Mouse (Mus musculus): ENCODE results near the gene Vkorc1l1. TPM values are rescaled to one million over a fixed set of nuclear protein-coding genes. Genes with fewer than 3 reads are reported as not detected.
"Not testable (repeated sequence)": the region's sequence is repeated elsewhere in the genome, so short reads cannot be mapped to it uniquely, and the experiment has no call there.

The Vkorc1l1 gene
- total and polyA plus RNA-seq, 3 experiments, result 21.6 to 122 (median 90.2) TPM

DNA sequence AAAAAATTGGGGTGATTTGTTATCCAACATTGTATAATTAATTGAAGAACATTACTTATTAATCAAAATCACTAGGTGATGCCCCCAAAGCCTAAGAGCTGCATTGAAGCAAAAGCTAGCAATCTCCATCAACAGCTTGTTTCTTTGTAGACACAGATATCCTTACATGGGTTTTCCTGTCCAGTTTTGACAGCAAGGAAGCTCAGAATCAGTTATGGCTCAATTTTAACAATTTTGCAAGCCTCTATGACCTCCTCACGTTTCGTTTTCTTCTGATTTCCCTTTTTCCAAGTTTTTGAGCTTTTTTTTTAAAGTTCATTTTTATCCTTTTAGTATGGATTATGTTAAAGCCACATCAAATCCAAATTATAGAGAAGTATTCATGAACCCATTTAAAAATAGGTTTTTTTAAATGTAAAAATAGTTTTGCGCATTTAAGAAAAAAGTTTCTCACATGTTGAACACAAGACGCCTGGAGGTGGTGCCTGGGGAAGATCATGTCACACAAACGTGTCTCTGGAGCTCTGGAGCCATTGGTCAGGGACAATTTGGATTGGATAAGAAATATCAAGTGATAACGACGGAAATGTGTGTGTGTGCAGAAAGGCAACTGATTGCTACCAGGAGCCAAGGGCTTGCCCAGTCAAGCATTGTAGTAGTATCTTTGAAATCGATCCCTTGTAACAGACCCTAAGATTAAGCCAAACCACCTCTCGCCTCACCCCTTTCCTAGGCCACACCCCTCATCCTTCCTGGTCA lies 855 bp upstream of the Vkorc1l1 start:
- TF ChIP-seq TAL1 (conservative IDR thresholded peaks at IDR 0.05; ENCODE audit: low read depth, low read length), result no peak
- TF ChIP-seq CTCF (IDR thresholded peaks at IDR 0.05; ENCODE audit: low read depth, low read length), result no peak
- TF ChIP-seq GATA2 (IDR thresholded peaks at IDR 0.05; ENCODE audit: borderline replicate concordance, low read depth, low read length), result no peak
- TF ChIP-seq POLR2AphosphoS5 (IDR thresholded peaks at IDR 0.05; ENCODE audit: insufficient replicate concordance, low read depth, low read length), result no peak
- no peak for TF ChIP-seq GATA1 (IDR thresholded peaks at IDR 0.05; ENCODE audit: borderline replicate concordance, low read length)
- H3K36me3 ChIP-seq (replicated peaks), result peaks cover 15% of the 10 kb centered on the region
- no peaks in the 10 kb centered on the region for H3K27me3 ChIP-seq (ENCODE audit: insufficient read depth, low read length)
- peaks cover 35% of the 10 kb centered on the region for H3K4me1 ChIP-seq (ENCODE audit: insufficient read depth, low read depth, low read length)
- no peaks in the 10 kb centered on the region for H3K9me3 ChIP-seq (replicated peaks)
- H3K4me3 ChIP-seq (ENCODE audit: low read depth, low read length), result peak overlapping the region; percentile 71
- DNase-seq (ENCODE audit: low spot score), result peak; percentile 31
- no peak; the same call in 1 of the 2 replicates for ATAC-seq (ENCODE audit: extremely low read depth, insufficient number of reproducible peaks, low FRiP score, poor library complexity, severe bottlenecking)

DNA sequence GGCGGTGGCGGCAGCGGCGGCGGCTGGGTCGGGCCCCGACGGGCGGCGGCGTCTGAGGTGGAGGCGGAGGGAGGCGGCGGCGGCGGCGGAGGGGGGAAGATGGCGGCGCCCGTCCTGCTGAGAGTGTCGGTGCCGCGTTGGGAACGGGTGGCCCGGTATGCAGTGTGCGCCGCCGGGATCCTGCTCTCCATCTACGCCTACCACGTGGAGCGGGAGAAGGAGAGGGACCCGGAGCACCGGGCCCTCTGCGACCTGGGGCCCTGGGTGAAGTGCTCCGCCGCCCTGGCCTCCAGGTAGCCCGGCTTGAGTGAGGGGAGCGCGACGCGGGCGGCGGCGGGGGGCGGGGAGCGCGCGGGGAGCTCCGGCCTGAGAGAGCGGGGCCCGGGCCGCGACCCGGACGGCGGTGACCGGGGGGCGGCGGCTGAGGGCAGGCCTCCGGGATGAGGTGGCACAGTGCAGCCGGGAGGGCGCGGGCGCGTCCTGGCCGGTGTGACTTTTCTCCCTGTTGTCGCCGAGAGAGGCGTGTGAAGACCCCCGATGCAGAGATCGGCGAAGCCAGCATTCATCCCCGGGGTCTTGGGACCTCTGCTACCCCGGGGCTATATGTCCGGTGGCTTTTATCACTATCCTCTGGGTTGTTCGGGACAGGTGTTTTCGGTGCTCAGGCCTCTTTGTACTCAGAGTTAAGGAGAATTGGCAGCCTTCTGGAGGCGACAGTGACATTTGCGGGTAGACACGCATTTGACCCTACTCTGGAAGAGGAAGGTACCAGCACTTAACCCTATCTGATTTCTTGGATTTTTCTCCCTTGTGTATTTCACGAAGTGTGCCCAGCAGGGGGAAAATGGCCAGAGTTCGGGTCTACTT lies 536 bp downstream of the Vkorc1l1 start:
- not testable (repeated sequence) for H3K9me3 ChIP-seq (replicated peaks); H3K27me3 ChIP-seq (ENCODE audit: insufficient read depth, low read length); DNase-seq (ENCODE audit: low spot score); ATAC-seq (ENCODE audit: extremely low read depth, insufficient number of reproducible peaks, low FRiP score, poor library complexity, severe bottlenecking)
- peaks cover 48% of the 10 kb centered on the region for H3K4me1 ChIP-seq (ENCODE audit: insufficient read depth, low read depth, low read length)
- peaks cover 26% of the 10 kb centered on the region for H3K36me3 ChIP-seq (replicated peaks)
- H3K4me3 ChIP-seq (ENCODE audit: low read depth, low read length), result peak overlapping the region; percentile 88

DNA sequence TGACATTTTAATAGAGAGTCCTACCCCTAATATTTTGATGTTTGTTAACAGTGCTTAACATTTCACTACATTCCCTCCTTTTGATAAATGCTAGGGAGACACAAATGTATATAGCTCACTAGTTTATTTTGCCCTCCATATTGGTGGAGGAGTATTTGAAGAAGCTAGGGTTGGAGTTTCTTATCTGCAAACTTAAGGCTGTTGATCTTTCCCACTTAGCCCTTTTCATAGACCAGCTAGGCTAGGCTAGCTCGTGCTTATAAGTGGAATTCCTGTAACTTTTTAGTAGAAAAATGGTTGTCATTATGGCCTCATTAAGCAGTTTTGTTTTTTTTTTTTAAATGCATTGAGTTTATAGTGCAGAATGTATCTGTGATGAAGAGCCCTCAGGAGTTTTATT lies 1.6 kb downstream of the Vkorc1l1 start:
- no peak for TF ChIP-seq CTCF (IDR thresholded peaks at IDR 0.05; ENCODE audit: low read depth, low read length)
- TF ChIP-seq TAL1 (conservative IDR thresholded peaks at IDR 0.05; ENCODE audit: low read depth, low read length), result no peak
- no peak for TF ChIP-seq POLR2AphosphoS5 (IDR thresholded peaks at IDR 0.05; ENCODE audit: insufficient replicate concordance, low read depth, low read length)
- TF ChIP-seq GATA1 (IDR thresholded peaks at IDR 0.05; ENCODE audit: borderline replicate concordance, low read length), result no peak
- TF ChIP-seq GATA2 (IDR thresholded peaks at IDR 0.05; ENCODE audit: borderline replicate concordance, low read depth, low read length), result no peak
- no peak for ATAC-seq (ENCODE audit: extremely low read depth, insufficient number of reproducible peaks, low FRiP score, poor library complexity, severe bottlenecking)
- Histone ChIP-seq H3K4me1 (ENCODE audit: insufficient read depth, low read depth, low read length) (peaks cover 58% of the 10 kb centered on the region), H3K27me3 (ENCODE audit: insufficient read depth, low read length) (no peaks in the 10 kb centered on the region), H3K4me3 (ENCODE audit: low read depth, low read length) (peak overlapping the region; percentile 88; the same call in 1 of the 2 replicates), H3K36me3 (replicated peaks) (peaks cover 36% of the 10 kb centered on the region), H3K9me3 (replicated peaks) (no peaks in the 10 kb centered on the region)
- DNase-seq (ENCODE audit: low spot score), result no peak

DNA sequence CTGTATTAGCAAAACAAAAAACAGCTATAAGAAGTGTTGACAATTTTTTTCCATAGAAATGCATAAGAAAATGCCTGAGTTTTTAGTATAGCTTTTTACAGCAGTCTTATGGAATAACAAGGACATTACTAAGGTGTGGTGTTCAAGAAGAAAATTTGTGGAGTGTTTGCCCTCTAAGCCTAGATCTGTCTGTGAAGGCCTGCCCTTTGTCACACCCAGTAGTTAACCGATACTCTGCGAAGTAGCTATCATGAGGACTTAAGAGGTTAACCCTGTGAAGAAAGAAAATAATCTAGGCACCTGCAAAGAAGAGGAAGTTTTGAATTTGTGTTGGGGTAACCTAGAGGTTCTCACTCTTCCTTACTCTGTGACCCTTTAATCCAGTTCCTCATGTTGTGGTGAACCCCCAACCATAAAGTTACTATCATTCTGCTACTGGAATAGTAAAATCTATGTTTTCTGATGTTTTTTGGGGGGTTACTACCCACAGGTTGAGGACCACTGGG lies 5.8 kb downstream of the Vkorc1l1 start:
- Histone ChIP-seq H3K4me3 (ENCODE audit: low read depth, low read length) (no peak overlapping the region), H3K9me3 (replicated peaks) (no peaks in the 10 kb centered on the region), H3K36me3 (replicated peaks) (peaks cover 52% of the 10 kb centered on the region), H3K4me1 (ENCODE audit: insufficient read depth, low read depth, low read length) (peaks cover 66% of the 10 kb centered on the region), H3K27me3 (ENCODE audit: insufficient read depth, low read length) (no peaks in the 10 kb centered on the region)
- TF ChIP-seq GATA2 (IDR thresholded peaks at IDR 0.05; ENCODE audit: borderline replicate concordance, low read depth, low read length) (no peak), GATA1 (IDR thresholded peaks at IDR 0.05; ENCODE audit: borderline replicate concordance, low read length) (no peak), CTCF (IDR thresholded peaks at IDR 0.05; ENCODE audit: low read depth, low read length) (no peak), POLR2AphosphoS5 (IDR thresholded peaks at IDR 0.05; ENCODE audit: insufficient replicate concordance, low read depth, low read length) (no peak), TAL1 (conservative IDR thresholded peaks at IDR 0.05; ENCODE audit: low read depth, low read length) (no peak)
- DNase-seq (ENCODE audit: low spot score) (no peak), ATAC-seq (ENCODE audit: extremely low read depth, insufficient number of reproducible peaks, low FRiP score, poor library complexity, severe bottlenecking) (no peak)

DNA sequence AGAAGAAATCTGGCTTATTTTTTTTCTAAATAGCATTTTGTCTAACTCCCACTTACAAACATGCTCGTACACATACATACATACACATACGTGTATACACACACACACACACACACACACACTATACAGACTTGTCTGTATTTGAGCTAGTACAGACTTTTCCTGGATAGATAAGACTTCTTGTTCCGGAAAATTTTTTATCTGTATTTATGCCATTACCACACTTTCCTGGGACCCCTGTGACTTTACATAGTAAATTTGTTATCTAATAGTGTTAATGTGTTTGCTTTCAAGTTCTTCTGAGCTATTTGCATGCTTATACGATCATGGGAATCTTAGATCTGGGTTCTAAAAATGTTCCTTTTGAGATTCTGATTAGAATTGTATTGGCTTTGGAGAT lies 10.4 kb downstream of the Vkorc1l1 start:
- DNase-seq (ENCODE audit: low spot score), result no peak
- no peaks in the 10 kb centered on the region for H3K9me3 ChIP-seq (replicated peaks)
- H3K36me3 ChIP-seq (replicated peaks), result peaks cover 41% of the 10 kb centered on the region
- no peak for ATAC-seq (ENCODE audit: extremely low read depth, insufficient number of reproducible peaks, low FRiP score, poor library complexity, severe bottlenecking)
- TF ChIP-seq CTCF (IDR thresholded peaks at IDR 0.05; ENCODE audit: low read depth, low read length) (no peak), GATA1 (IDR thresholded peaks at IDR 0.05; ENCODE audit: borderline replicate concordance, low read length) (no peak), TAL1 (conservative IDR thresholded peaks at IDR 0.05; ENCODE audit: low read depth, low read length) (no peak), POLR2AphosphoS5 (IDR thresholded peaks at IDR 0.05; ENCODE audit: insufficient replicate concordance, low read depth, low read length) (no peak), GATA2 (IDR thresholded peaks at IDR 0.05; ENCODE audit: borderline replicate concordance, low read depth, low read length) (no peak)
- peaks cover 74% of the 10 kb centered on the region for H3K4me1 ChIP-seq (ENCODE audit: insufficient read depth, low read depth, low read length)
- no peak overlapping the region for H3K4me3 ChIP-seq (ENCODE audit: low read depth, low read length)
- H3K27me3 ChIP-seq (ENCODE audit: insufficient read depth, low read length), result no peaks in the 10 kb centered on the region

Measured in G1E (cell line).